Mouse (Mus musculus) E14TG2a.4 (cell line): ENCODE data around the gene Mdfic.

Experiments
- CTCF ChIP-seq: conservative IDR thresholded peaks from 2 replicates; pipeline ENCODE4 v1.5.1; 2014; ENCODE audit warnings: low read length
- NANOG ChIP-seq: IDR thresholded peaks from 2 replicates; pipeline ENCODE4 v1.6.1; 2014; ENCODE audit warnings: borderline replicate concordance, low read length, mixed read lengths

GRCm38 (mm10) chr6:15830651-15831050, 110.2 kb downstream of the Mdfic start:
- TF ChIP-seq CTCF (no peak), NANOG (no peak)
